Mouse (Mus musculus): Measurements from ENCODE around the gene Bnip1.

GRCm38 (mm10) chr17:26778001-26778400 lies 2.9 kb upstream of the Bnip1 start:
- TF ChIP-seq CTCF (IDR thresholded peaks at IDR 0.05; ENCODE audit: borderline replicate concordance, control insufficient read depth, extremely low read depth, insufficient read depth, low read length, poor library complexity) (no peak), POLR2A (IDR thresholded peaks at IDR 0.05; ENCODE audit: control insufficient read depth, extremely low read depth, insufficient read depth, low read length, poor library complexity) (no peak)

All from thymus, adult 2 months (tissue).